Mouse (Mus musculus): ENCODE measurements at regions not wholly inside any gene's neighbourhood (a gene's known extent, or its start where the extent isn't known, plus 50 kb on each side); places are given as distances from the start of the nearest gene placed in this dataset.
A peak's percentile ranks its signal among the peaks of the same experiment; 100 is the strongest.
"Not testable (repeated sequence)": the region's sequence is repeated elsewhere in the genome, so short reads cannot be mapped to it uniquely, and the experiment has no call there.

DNA sequence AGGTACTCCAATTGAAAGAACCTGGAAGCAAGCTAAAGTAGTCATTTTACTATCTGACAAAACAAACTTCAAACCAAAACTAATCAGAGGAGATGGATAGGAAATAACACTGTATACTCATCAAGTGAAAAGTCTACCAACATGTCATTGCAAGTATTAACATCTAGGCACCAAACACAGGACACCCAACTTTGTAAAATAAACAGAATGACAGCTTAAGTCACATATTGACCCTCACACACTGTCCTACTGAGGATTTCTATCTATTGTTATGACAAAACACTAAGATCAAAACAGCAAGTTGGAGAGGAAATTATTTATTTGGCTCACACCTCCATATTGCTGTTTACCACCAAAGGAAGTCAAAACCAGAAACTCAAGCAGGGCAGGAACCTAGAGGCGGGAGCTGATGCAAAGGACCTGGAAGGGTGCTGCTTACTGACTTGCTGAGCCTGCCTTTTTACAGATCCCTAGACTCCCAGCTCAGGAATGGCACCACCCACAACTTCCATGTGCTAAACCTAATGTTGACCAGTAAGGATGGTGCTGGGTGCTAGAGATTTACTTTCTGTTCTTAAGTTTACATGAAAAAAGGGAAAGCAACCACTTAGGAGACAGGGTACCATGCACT lies 244.2 kb downstream of the Prr30 start:
- no peak for DNase-seq (ENCODE audit: low spot score)

DNA sequence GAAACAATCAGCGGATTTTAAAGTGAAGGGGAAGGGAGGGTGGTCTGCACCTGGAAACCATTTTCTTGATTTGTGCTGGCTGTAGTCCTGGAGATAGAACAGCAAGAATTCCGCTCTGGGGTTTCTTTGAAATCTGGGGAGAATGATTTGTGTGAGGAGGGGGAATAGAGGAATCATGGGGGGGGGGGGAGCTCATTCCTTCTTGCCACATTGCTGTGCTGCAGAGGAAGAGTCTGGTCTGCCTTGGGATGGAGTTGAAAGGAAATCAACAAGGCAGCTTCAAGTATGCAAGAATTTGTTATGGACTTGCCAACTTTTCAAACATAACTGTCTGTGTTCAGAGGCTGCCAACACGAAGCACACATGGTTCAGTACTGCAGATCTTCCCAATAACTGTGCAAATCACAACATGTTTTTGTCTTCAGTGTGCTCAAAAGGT lies 249.4 kb downstream of the Prr30 start:
- peak; percentile 75 for DNase-seq (ENCODE audit: low spot score)
- 36% methylated on average over 3 of the region's 3 CpGs for WGBS

More for the DNA sequence above, 244.2 kb downstream of the Prr30 start:
- Histone ChIP-seq H3K27ac (replicated peaks) (no peak overlapping the region), H3K4me1 (0 out of 2 replicates have a peak, but pooled peaks cover 6% of the 10 kb centered on the region), H3K36me3 (replicated peaks) (no peaks in the 10 kb centered on the region), H3K9me3 (0 out of 2 replicates have a peak, but pooled peaks cover 3% of the 10 kb centered on the region), H3K4me3 (no peak overlapping the region), H3K27me3 (replicated peaks; ENCODE audit: low read depth, poor library complexity, severe bottlenecking) (no peaks in the 10 kb centered on the region)
- 84% methylated on average over 1 of the region's 1 CpGs for WGBS

DNA sequence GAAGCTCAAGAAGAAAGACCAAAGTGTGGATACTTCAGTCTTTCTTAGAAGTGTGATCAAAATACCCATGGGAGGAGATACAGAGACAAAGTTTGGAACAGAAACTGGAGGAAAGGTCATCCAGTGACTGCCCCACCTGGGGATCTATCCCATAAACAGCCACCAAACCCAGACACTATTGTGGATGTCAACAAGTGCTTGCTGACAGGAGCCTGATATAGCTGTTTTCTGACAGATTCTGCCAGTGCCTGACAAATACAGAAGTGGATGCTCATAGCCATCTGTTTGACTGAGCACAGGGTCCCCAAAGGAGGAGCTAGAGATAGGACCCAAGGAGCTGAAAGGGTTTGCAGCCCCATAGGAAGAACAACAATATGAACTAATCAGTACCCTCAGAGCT lies 252.5 kb downstream of the Prr30 start:
- not testable (repeated sequence) for H3K4me3 ChIP-seq; H3K27ac ChIP-seq (replicated peaks); H3K36me3 ChIP-seq (replicated peaks); H3K4me1 ChIP-seq; H3K27me3 ChIP-seq (replicated peaks; ENCODE audit: low read depth, poor library complexity, severe bottlenecking); H3K9me3 ChIP-seq; DNase-seq (ENCODE audit: low spot score)

More for the DNA sequence above, 249.4 kb downstream of the Prr30 start:
- Histone ChIP-seq H3K4me1 (0 out of 2 replicates have a peak, but pooled peaks cover 4% of the 10 kb centered on the region), H3K27me3 (replicated peaks; ENCODE audit: low read depth, poor library complexity, severe bottlenecking) (no peaks in the 10 kb centered on the region), H3K9me3 (0 out of 2 replicates have a peak, but pooled peaks cover 3% of the 10 kb centered on the region), H3K27ac (replicated peaks) (peak overlapping the region; percentile 77), H3K4me3 (no peak overlapping the region), H3K36me3 (replicated peaks) (no peaks in the 10 kb centered on the region)

DNA sequence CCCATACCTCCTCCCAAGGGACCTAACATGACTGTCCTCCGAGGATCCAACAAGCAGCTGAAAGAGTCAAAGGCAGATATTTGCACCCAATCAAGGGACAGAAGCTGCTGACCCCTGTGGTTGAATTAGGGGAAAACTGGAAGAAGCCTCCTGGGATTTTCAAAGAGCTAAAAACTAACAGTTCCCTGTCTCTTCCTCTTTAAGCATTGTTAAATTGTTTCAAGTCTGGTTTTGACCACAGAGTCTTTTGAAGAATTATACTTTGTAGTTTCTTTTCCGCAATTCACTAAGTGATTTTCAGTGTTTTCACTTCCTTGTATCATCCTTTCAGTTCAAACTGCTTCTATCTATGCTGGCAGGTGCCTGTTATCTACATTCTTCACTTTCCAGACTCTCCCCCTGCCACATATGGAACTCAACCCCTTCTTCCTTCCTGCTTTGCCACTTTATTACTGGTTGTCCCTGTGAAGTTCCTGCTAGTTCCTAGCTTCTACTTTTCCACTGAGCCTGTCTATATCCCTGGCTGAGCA lies 262.7 kb downstream of the Prr30 start:
- no peak overlapping the region for H3K4me3 ChIP-seq
- no peak overlapping the region for H3K27ac ChIP-seq (replicated peaks)
- H3K9me3 ChIP-seq, result no peaks in the 10 kb centered on the region
- H3K36me3 ChIP-seq (replicated peaks), result no peaks in the 10 kb centered on the region
- 84% methylated on average over 2 of the region's 2 CpGs for WGBS
- no peak for DNase-seq (ENCODE audit: low spot score)
- H3K27me3 ChIP-seq (replicated peaks; ENCODE audit: low read depth, poor library complexity, severe bottlenecking), result no peaks in the 10 kb centered on the region
- H3K4me1 ChIP-seq, result no peaks in the 10 kb centered on the region

DNA sequence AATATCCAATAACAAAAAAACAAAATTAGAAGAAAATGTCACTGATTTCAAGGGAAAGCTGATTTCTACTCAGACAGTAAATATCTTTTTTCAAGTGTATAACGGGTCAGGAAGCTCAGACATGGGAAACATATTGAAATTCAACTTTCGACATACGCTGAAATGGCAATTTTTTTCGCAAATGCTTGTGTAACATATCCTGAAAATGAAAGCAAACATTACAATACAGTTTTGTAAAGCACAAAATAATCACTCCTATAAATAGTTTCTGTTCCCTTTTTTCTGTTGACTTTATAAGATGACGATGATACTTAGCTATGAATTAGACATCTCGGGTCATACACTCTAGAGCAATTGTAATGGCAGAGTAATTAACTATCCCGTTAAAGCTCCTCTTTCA lies 265.6 kb downstream of the Prr30 start:
- H3K36me3 ChIP-seq (replicated peaks), result no peaks in the 10 kb centered on the region
- no peak for DNase-seq (ENCODE audit: low spot score)
- H3K4me1 ChIP-seq, result no peaks in the 10 kb centered on the region
- H3K4me3 ChIP-seq, result no peak overlapping the region
- no peak overlapping the region for H3K27ac ChIP-seq (replicated peaks)
- H3K9me3 ChIP-seq, result no peaks in the 10 kb centered on the region
- WGBS, result 92% methylated on average over 7 of the region's 7 CpGs
- H3K27me3 ChIP-seq (replicated peaks; ENCODE audit: low read depth, poor library complexity, severe bottlenecking), result no peaks in the 10 kb centered on the region

DNA sequence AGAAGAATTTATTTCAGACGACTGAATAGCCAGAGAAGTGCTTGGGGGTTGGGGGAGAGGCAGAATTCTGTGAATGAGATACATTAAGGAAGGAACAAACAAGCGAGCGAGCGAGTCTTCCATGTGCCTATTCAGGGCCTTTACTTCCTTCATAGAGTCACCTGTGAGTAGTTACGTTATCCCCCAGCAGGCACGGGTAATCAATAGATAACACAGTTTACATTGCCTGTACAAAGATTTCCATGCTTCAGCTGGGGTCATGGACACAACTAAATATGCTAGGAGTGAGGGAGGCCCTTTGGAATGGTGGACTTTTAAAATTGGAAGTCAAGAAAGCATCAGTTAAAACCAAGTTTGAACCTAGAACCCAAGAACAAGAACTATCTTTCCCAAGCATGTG lies 275.2 kb downstream of the Prr30 start:
- Histone ChIP-seq H3K4me3 (no peak overlapping the region), H3K36me3 (replicated peaks) (no peaks in the 10 kb centered on the region), H3K4me1 (0 out of 2 replicates have a peak, but pooled peaks cover 4% of the 10 kb centered on the region), H3K27me3 (replicated peaks; ENCODE audit: low read depth, poor library complexity, severe bottlenecking) (no peaks in the 10 kb centered on the region), H3K27ac (replicated peaks) (no peak overlapping the region), H3K9me3 (no peaks in the 10 kb centered on the region)
- no peak for DNase-seq (ENCODE audit: low spot score)
- 91% methylated on average over 6 of the region's 6 CpGs for whole genome bisulfite sequencing

DNA sequence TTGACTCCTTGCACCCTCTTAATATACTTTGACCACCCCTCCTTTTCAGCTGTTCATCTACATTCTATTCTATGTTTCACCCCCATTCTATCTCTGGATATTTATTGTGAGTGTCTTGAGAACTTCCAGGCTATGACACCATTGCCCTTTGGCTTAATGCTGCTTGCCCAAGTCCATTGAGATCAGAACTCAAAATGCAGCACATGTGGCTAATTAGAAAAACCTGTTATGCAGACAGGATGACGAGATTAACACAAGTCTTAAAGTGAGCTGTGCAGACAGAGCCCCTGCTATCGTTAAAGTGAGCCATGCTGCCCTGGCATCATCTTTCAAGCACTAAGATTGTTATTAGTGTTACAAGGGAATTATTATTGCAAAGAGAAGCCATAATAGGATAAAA lies 299.9 kb downstream of the Prr30 start:
- WGBS, result 17% methylated on average over 2 of the region's 2 CpGs
- peaks cover 18% of the 10 kb centered on the region for H3K4me1 ChIP-seq
- H3K27me3 ChIP-seq (replicated peaks; ENCODE audit: low read depth, poor library complexity, severe bottlenecking), result no peaks in the 10 kb centered on the region
- no peaks in the 10 kb centered on the region for H3K36me3 ChIP-seq (replicated peaks)
- H3K4me3 ChIP-seq, result no peak overlapping the region
- peak overlapping the region; percentile 42; the same call in 1 of the 2 replicates for H3K27ac ChIP-seq (replicated peaks)
- DNase-seq (ENCODE audit: low spot score), result peak; percentile 46
- 0 out of 2 replicates have a peak, but pooled peaks cover 3% of the 10 kb centered on the region for H3K9me3 ChIP-seq

DNA sequence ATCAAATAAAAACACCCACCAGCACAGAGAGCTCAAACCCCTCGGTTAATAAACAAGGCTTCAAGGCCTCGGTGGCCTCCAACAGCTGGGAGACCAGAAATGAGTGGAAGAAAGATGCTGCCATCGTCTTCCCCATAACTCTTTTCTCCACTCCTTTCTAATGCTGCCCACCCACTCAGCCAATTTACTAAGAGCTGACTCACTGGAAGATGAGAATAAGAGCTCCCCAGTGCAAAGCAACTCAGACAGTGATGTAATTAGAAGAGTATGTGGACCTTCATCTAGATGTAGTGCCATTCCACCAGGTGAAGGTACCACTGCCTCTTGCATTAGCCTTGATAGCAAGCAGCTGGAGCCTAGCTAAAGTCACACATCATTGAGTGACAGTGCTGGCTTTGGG lies 301.1 kb downstream of the Prr30 start:
- no peaks in the 10 kb centered on the region for H3K36me3 ChIP-seq (replicated peaks)
- 51% methylated on average over 3 of the region's 3 CpGs for WGBS
- peaks cover 18% of the 10 kb centered on the region for H3K4me1 ChIP-seq
- H3K27ac ChIP-seq (replicated peaks), result peak overlapping the region; percentile 42
- peak; percentile 18 for DNase-seq (ENCODE audit: low spot score)
- H3K9me3 ChIP-seq, result 0 out of 2 replicates have a peak, but pooled peaks cover 3% of the 10 kb centered on the region
- H3K27me3 ChIP-seq (replicated peaks; ENCODE audit: low read depth, poor library complexity, severe bottlenecking), result no peaks in the 10 kb centered on the region
- no peak overlapping the region for H3K4me3 ChIP-seq

DNA sequence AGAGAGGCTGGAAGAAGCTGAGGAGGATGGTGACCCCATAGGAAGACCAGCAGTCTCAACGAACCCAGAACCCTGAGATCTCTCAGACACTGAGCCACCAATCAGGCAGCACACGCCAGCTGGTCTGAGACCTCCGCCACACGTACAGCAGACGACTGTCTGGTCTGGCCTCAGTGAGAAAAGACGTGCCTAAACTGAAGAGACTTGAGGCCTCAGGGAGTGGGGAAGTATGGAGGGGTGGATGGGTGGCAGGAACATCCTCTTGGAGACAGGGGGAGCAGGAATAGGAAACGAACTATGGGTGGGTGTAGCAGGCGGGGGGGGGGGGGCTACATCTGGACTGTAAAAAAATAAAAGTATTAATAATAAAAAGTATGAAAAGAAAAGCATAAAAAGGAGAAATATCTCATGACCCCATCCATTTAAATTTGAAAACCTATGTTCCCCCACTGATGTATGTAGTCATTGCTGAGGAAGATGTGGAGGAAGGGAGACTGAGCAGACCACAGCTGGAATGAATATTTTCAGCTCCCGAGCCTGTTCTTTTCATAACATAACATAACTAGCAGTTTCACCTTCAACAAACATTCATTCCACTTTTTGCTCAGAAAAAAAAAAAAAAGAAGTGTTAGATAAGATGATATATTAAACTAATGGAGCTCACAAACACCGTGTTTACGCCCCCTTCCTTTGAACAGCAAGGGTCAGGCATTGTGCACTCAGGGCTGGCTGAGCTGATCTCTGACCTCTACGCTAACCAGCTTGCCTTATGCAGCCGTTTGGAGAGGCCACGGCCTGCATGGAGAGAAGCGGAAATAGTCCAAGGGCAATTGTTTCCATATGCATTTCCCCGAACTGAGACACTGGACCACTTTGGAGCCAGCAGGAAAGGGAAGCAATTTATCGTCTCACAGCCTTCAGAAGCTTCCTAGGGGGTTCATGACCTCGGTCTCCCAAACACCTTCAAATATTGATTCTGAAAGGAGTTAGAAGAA lies 310.7 kb downstream of the Prr30 start:
- WGBS, result 28% methylated on average over 18 of the region's 18 CpGs
- peak; percentile 84 for DNase-seq (ENCODE audit: low spot score)
- peak overlapping the region; percentile 81 for H3K27ac ChIP-seq (replicated peaks)
- no peaks in the 10 kb centered on the region for H3K9me3 ChIP-seq
- H3K27me3 ChIP-seq (replicated peaks; ENCODE audit: low read depth, poor library complexity, severe bottlenecking), result no peaks in the 10 kb centered on the region
- H3K4me3 ChIP-seq, result no peak overlapping the region
- no peaks in the 10 kb centered on the region for H3K36me3 ChIP-seq (replicated peaks)
- H3K4me1 ChIP-seq, result peaks cover 31% of the 10 kb centered on the region

DNA sequence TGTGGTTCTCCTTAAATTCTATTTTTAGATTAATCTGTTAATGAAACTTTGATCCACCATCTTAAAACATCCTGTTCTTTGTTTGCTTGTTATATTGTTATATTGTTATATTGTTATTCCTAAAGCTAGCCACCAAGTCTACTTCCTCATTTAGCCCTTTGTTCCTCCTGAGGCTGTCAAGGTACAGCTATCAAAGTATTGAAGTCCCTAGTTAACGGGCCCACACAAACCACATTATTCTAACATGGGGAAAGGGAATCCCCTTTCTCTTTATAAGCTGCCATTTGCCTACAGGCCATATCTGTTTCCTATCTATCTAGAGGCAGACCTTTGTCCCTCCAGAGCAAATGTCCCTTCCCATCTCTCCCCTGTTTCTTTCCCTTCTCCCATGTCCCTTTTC lies 317.0 kb downstream of the Prr30 start:
- DNase-seq (ENCODE audit: low spot score), result no peak
- 60% methylated on average over 1 of the region's 1 CpGs for WGBS
- no peaks in the 10 kb centered on the region for H3K27me3 ChIP-seq (replicated peaks; ENCODE audit: low read depth, poor library complexity, severe bottlenecking)

DNA sequence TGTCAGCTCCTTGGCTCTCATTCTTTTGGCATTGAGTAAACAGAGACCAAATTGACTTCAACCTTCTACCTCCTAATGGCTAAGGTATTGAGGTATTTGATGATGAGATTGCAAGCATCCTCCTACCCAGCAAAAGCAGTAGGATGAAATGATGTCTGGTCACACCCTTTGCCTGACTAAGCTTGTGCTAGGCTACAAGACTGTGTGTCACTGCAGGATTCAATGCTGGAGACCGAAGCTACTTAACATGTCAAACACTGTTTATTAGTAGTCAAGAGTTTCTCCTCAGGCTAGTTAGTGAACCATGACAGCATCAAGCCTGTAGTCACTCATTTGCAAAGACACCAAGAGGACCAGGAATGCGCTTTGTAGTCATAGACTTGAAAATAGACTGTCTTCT lies 320.0 kb downstream of the Prr30 start:
- Histone ChIP-seq H3K4me3 (no peak overlapping the region), H3K9me3 (no peaks in the 10 kb centered on the region), H3K4me1 (no peaks in the 10 kb centered on the region), H3K27me3 (replicated peaks; ENCODE audit: low read depth, poor library complexity, severe bottlenecking) (no peaks in the 10 kb centered on the region), H3K27ac (replicated peaks) (no peak overlapping the region), H3K36me3 (replicated peaks) (no peaks in the 10 kb centered on the region)
- DNase-seq (ENCODE audit: low spot score), result no peak
- 61% methylated on average over 2 of the region's 2 CpGs for WGBS

More for the DNA sequence above, 317.0 kb downstream of the Prr30 start:
- H3K4me1 ChIP-seq, result no peaks in the 10 kb centered on the region
- H3K9me3 ChIP-seq, result no peaks in the 10 kb centered on the region
- no peaks in the 10 kb centered on the region for H3K36me3 ChIP-seq (replicated peaks)
- no peak overlapping the region for H3K27ac ChIP-seq (replicated peaks)
- no peak overlapping the region for H3K4me3 ChIP-seq

DNA sequence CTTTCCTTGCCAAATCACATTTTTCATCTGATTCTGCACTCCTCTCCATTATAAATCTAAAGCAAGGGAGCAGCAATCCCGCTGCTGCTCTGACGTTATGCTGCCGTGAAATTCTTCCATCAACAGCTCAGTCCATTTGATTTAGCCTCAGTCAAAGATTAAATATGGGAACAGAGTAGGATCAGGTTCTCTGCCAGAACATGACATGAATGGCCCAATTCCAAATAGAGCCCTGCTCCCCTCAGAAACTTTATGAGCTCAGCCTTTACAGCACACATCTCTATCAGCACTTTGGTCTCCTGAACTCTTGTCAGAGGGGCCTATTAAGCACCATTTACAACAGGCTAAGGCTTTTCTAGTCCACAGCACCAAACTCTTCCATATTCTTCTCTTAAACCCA lies 332.3 kb downstream of the Prr30 start:
- Histone ChIP-seq H3K9me3 (no peaks in the 10 kb centered on the region), H3K4me3 (no peak overlapping the region), H3K36me3 (replicated peaks) (no peaks in the 10 kb centered on the region), H3K4me1 (no peaks in the 10 kb centered on the region), H3K27me3 (replicated peaks; ENCODE audit: low read depth, poor library complexity, severe bottlenecking) (no peaks in the 10 kb centered on the region), H3K27ac (replicated peaks) (no peak overlapping the region)
- 88% methylated on average over 3 of the region's 3 CpGs for WGBS
- DNase-seq (ENCODE audit: low spot score), result no peak
